Comparison of ENCODE assay signal across 9 mouse cellular contexts in the genomic region with DNA sequence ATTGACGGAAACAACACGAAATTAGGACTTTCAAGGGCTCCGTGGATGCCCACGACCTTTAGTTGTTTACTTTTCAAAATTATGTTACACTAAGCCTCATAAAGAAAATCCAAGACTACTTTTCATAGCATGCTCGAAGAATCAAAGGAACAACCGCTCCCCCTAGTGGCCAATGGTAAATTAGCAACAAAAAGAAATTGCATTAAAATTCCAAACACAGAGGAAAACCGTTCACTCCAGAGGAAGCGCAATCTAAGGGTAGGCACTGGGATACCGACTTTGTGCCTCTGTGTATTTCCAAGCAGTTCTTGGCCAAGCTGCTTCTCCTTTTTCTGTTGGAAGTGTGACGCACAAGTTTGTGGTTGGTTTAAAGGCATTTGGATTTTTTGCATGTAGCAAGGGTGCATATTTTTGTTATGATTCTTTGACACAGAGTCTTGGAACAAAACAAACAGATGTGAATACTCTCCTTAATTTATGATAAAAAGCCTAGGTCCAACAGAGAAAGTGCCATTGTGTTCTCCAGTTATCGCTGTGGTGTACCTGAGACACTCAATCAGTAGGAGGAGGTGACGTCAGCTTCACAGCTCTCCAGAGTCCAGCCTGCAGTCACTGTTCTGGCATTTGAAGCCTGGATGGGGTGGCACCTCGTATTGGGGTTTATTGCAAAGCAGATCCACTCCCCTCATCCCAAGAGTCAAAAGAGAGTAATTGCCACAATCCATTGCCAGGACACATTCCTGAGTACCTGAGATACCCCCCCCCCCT.
A peak's percentile ranks its signal among the peaks of the same experiment; 100 is the strongest.
DNase-seq lines count a peak whose midpoint lies in the region; ATAC-seq and TF ChIP-seq lines count a peak whose summit lies in the region.
"Had no signal": no experiment of that assay in that cellular context is flagged by ENCODE, and none has a peak within 500 bp of the region (broad histone marks: within the 10 kb centered on the region; RNA-seq: fewer than 3 reads in every experiment).

No protein-coding gene starts in this region.

- H3K27ac ChIP-seq in testis, adult 2 months (ENCODE audit: control insufficient read depth, insufficient read depth, low read depth, low read length) = no peak overlapping the region
- H3K27ac ChIP-seq in embryonic facial prominence, embryonic 11.5 days (replicated peaks; ENCODE audit: low read depth, low read length) = no peak overlapping the region
- H3K27ac ChIP-seq in hindbrain, embryonic 16.5 days (ENCODE audit: low read depth, low read length) = no peak overlapping the region
- no peak overlapping the region for H3K27ac ChIP-seq in lung, embryonic 15.5 days
- H3K27ac ChIP-seq: heart, embryonic 15.5 days had no signal

- no peak for ATAC-seq in CD4-positive, CD25-positive, alpha-beta regulatory T cell, adult 4 months
- ATAC-seq in embryonic facial prominence, embryonic 11.5 days (replicated peaks; ENCODE audit: insufficient number of reproducible peaks, low FRiP score, low TSS enrichment, low read depth) = no peak
- peak; percentile 27; the same call in 1 of the 2 replicates for ATAC-seq in hindbrain, embryonic 16.5 days
- no peak for ATAC-seq in lung, embryonic 15.5 days (ENCODE audit: borderline replicate concordance, extremely low read depth, low FRiP score, low TSS enrichment)

- no peak overlapping the region for H3K9ac ChIP-seq in embryonic facial prominence, embryonic 11.5 days (replicated peaks; ENCODE audit: low read length)
- no peak overlapping the region for H3K9ac ChIP-seq in hindbrain, embryonic 16.5 days (ENCODE audit: low read depth, low read length)
- H3K9ac ChIP-seq in lung, embryonic 15.5 days = no peak overlapping the region
- H3K9ac ChIP-seq: heart, embryonic 15.5 days had no signal

- H3K27me3 ChIP-seq in testis, adult 2 months (ENCODE audit: control insufficient read depth, insufficient read depth, low read length) = no peaks in the 10 kb centered on the region
- H3K27me3 ChIP-seq in embryonic facial prominence, embryonic 11.5 days (ENCODE audit: control insufficient read depth, insufficient read depth, low read length) = no peaks in the 10 kb centered on the region
- no peaks in the 10 kb centered on the region for H3K27me3 ChIP-seq in hindbrain, embryonic 16.5 days (replicated peaks; ENCODE audit: control insufficient read depth, insufficient read depth, low read length)
- H3K27me3 ChIP-seq in lung, embryonic 15.5 days = no peaks in the 10 kb centered on the region
- H3K27me3 ChIP-seq: heart, embryonic 15.5 days had no signal

- no peaks in the 10 kb centered on the region for H3K9me3 ChIP-seq in embryonic facial prominence, embryonic 11.5 days (replicated peaks; ENCODE audit: control insufficient read depth, low read length)
- no peaks in the 10 kb centered on the region for H3K9me3 ChIP-seq in hindbrain, embryonic 16.5 days (ENCODE audit: control insufficient read depth, low read length)
- no peaks in the 10 kb centered on the region for H3K9me3 ChIP-seq in lung, embryonic 15.5 days
- H3K9me3 ChIP-seq: heart, embryonic 15.5 days had no signal

- no peaks in the 10 kb centered on the region for H3K4me1 ChIP-seq in testis, adult 2 months (ENCODE audit: control insufficient read depth, insufficient read depth, low read length)
- no peaks in the 10 kb centered on the region for H3K4me1 ChIP-seq in embryonic facial prominence, embryonic 11.5 days (ENCODE audit: control insufficient read depth, insufficient read depth, low read length)
- peaks cover 17% of the 10 kb centered on the region for H3K4me1 ChIP-seq in hindbrain, embryonic 16.5 days (ENCODE audit: control insufficient read depth, insufficient read depth, low read depth, low read length)
- H3K4me1 ChIP-seq in lung, embryonic 15.5 days = peaks cover 31% of the 10 kb centered on the region

- H3K4me3 ChIP-seq in testis, adult 2 months (ENCODE audit: control insufficient read depth, low read depth, low read length) = no peak overlapping the region
- H3K4me3 ChIP-seq in embryonic facial prominence, embryonic 11.5 days (ENCODE audit: low read depth, low read length) = no peak overlapping the region
- H3K4me3 ChIP-seq in hindbrain, embryonic 16.5 days (ENCODE audit: low read length) = no peak overlapping the region
- H3K4me3 ChIP-seq in lung, embryonic 15.5 days = no peak overlapping the region
- H3K4me3 ChIP-seq: heart, embryonic 15.5 days had no signal

- no peak for TF ChIP-seq POLR2A in testis, adult 2 months (IDR thresholded peaks at IDR 0.05; ENCODE audit: control insufficient read depth, low read depth, low read length)

- 22% methylated on average over 13 of the region's 13 CpGs for WGBS in embryonic facial prominence, embryonic 11.5 days
- 17% methylated on average over 13 of the region's 13 CpGs for WGBS in hindbrain, embryonic 16.5 days
- 11% methylated on average over 13 of the region's 13 CpGs for WGBS in lung, embryonic 15.5 days

- DNase-seq in CD4-positive, CD25-positive, alpha-beta regulatory T cell, adult 2 months (ENCODE audit: low read depth, low spot score) = peak; percentile 40
- no peak for DNase-seq in testis, postnatal 14 days (ENCODE audit: low spot score)
- DNase-seq in embryonic facial prominence, embryonic 11.5 days (ENCODE audit: low spot score) = peak; percentile 86
- DNase-seq in retina, postnatal 7 days (ENCODE audit: low read depth, low spot score) = peak; percentile 51

- no peaks in the 10 kb centered on the region for H3K36me3 ChIP-seq in testis, adult 2 months (ENCODE audit: control insufficient read depth, insufficient read depth, low read length)
- H3K36me3 ChIP-seq in embryonic facial prominence, embryonic 11.5 days (replicated peaks; ENCODE audit: control insufficient read depth, insufficient read depth, low read depth, low read length) = no peaks in the 10 kb centered on the region
- no peaks in the 10 kb centered on the region for H3K36me3 ChIP-seq in hindbrain, embryonic 16.5 days (ENCODE audit: control insufficient read depth, insufficient read depth, low read length)
- no peaks in the 10 kb centered on the region for H3K36me3 ChIP-seq in lung, embryonic 15.5 days
- H3K36me3 ChIP-seq: heart, embryonic 15.5 days had no signal

- no peak overlapping the region for H3K4me2 ChIP-seq in embryonic facial prominence, embryonic 11.5 days (ENCODE audit: low read depth, low read length)
- H3K4me2 ChIP-seq in hindbrain, embryonic 16.5 days (ENCODE audit: low read length) = peak overlapping the region; percentile 17; the same call in 1 of the 2 replicates
- peak overlapping the region; percentile 30 for H3K4me2 ChIP-seq in lung, embryonic 15.5 days
- H3K4me2 ChIP-seq: heart, embryonic 15.5 days had no signal

- TF ChIP-seq CTCF in testis, adult 2 months (IDR thresholded peaks at IDR 0.05; ENCODE audit: control insufficient read depth, insufficient read depth, insufficient replicate concordance, low read depth, low read length) = peak; percentile 24; the same call in 1 of the 2 replicates
